Mouse (Mus musculus): ENCODE results near the gene Paqr3. TPM values are rescaled to one million over a fixed set of nuclear protein-coding genes. Genes with fewer than 3 reads are reported as not detected.

Gene Paqr3
- total and polyA plus RNA-seq, 2 experiments from 2014 or later: 10.6 to 32.3 TPM

DNA sequence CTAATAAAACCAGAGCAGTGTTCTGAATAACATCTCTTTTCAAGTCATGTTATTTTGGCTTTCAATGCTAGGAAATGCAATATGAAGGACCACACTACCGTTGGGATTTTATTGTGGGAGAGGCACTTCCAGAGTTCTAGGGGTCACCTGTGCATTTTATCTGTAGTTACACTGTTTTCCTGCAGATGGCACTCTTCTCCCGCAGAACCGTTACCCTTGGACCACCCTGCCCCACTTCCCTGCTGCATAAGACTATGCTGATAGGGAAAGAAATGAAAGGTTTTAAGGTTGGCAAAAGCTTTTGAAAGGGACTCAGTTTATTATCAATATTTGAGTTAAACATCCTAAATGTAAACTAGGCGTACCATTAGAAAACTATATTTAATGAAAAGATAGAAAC lies 14.6 kb upstream of the Paqr3 start:
- no peak overlapping the region for H3K9ac ChIP-seq
- H3K4me3 ChIP-seq (ENCODE audit: low read depth, low read length): no peak overlapping the region
- no peak overlapping the region for H3K4me2 ChIP-seq (ENCODE audit: low read depth)
- 18% methylated on average over 4 of the region's 4 CpGs for WGBS
- no peaks in the 10 kb centered on the region for H3K4me1 ChIP-seq (ENCODE audit: insufficient read depth)
- ATAC-seq (peak; percentile 75), DNase-seq (peak; percentile 83)
- no peak overlapping the region for H3K27ac ChIP-seq (ENCODE audit: low read depth, low read length)
- H3K36me3 ChIP-seq (ENCODE audit: insufficient read depth): no peaks in the 10 kb centered on the region
- no peaks in the 10 kb centered on the region for H3K27me3 ChIP-seq (ENCODE audit: insufficient read depth, low read length)
- peak; percentile 89 for TF ChIP-seq CTCF (IDR thresholded peaks at IDR 0.05; ENCODE audit: low read depth)
- no peaks in the 10 kb centered on the region for H3K9me3 ChIP-seq (ENCODE audit: low read length)

DNA sequence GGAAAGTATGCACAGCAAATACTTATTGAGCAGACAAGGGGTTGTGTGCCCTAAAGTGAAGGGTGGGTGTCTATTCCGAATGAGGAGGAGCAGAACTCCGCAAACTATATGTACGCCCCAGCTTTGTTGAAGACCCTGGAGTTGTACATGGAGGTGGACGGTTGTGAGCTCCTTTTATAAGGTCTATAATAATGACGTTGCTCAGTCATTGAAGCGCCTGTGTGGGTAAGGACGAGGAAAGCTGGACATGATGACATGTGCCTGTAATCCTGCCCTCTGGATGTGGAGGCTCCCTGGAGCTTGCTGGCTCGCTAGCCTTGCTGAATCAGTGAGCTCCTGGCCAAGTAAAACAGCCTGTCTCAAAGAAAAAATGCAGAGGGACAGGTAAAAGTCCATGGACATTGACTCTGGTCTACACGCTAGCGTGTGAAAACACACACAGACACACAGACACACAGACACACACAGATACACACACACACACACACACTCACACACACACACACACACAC lies 14.1 kb upstream of the Paqr3 start:
- ATAC-seq (no peak; the same call in 1 of the 2 replicates), DNase-seq (no peak)
- Histone ChIP-seq H3K4me1 (ENCODE audit: insufficient read depth) (no peaks in the 10 kb centered on the region), H3K4me3 (ENCODE audit: low read depth, low read length) (no peak overlapping the region), H3K9me3 (ENCODE audit: low read length) (no peaks in the 10 kb centered on the region), H3K4me2 (ENCODE audit: low read depth) (no peak overlapping the region), H3K27ac (ENCODE audit: low read depth, low read length) (no peak overlapping the region), H3K27me3 (ENCODE audit: insufficient read depth, low read length) (no peaks in the 10 kb centered on the region), H3K9ac (no peak overlapping the region), H3K36me3 (ENCODE audit: insufficient read depth) (no peaks in the 10 kb centered on the region)
- WGBS: 73% methylated on average over 10 of the region's 10 CpGs
- TF ChIP-seq CTCF (IDR thresholded peaks at IDR 0.05; ENCODE audit: low read depth): no peak

DNA sequence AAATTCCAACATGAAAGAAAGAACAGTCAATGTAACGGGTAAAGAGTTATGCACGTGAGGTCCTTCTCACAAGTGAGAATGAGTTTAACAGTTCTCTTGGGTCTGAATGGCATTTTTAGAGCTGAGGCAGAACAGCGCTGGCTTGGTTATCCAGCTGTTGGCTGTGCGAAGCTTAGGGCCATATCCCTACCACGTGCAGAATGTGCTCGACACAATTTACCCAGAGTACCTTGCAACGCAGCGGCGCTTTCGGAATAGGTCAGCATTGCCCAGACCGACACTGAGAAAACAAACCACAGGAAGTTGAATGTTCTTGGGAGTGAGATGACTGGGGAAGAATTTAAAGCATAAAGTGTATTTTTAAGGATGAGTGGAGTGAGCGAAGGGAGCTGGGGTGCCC lies 13.6 kb upstream of the Paqr3 start:
- no peaks in the 10 kb centered on the region for H3K36me3 ChIP-seq (ENCODE audit: insufficient read depth)
- DNase-seq (no peak), ATAC-seq (no peak)
- no peaks in the 10 kb centered on the region for H3K9me3 ChIP-seq (ENCODE audit: low read length)
- no peak overlapping the region for H3K9ac ChIP-seq
- no peak overlapping the region for H3K4me2 ChIP-seq (ENCODE audit: low read depth)
- no peak overlapping the region for H3K4me3 ChIP-seq (ENCODE audit: low read depth, low read length)
- WGBS: 88% methylated on average over 12 of the region's 12 CpGs
- no peaks in the 10 kb centered on the region for H3K27me3 ChIP-seq (ENCODE audit: insufficient read depth, low read length)
- H3K27ac ChIP-seq (ENCODE audit: low read depth, low read length): no peak overlapping the region
- H3K4me1 ChIP-seq (ENCODE audit: insufficient read depth): no peaks in the 10 kb centered on the region
- TF ChIP-seq CTCF (IDR thresholded peaks at IDR 0.05; ENCODE audit: low read depth): no peak

DNA sequence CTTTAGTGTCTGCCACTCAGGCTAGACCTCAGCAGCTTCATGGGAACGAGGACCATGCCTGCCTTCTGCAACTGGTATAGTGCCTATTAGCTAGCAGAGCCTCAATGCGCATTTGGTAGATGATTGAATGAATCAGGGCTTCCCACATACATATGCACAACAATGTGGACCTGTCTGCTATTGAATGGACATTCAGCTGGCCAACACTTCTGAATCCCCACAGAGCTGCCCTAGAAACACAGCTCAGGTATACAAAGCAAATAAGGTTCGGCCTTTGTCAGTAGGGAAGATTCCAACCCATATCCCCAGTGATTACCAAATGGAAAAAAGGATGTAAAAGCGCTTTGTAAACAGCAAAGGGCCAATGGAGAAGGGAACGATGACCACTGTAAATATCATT lies 699 bp downstream of the Paqr3 start:
- no peaks in the 10 kb centered on the region for H3K9me3 ChIP-seq (ENCODE audit: low read length)
- H3K4me1 ChIP-seq (ENCODE audit: insufficient read depth): peaks cover 21% of the 10 kb centered on the region
- peak overlapping the region; percentile 66; the same call in 1 of the 2 replicates for H3K27ac ChIP-seq (ENCODE audit: low read depth, low read length)
- no peaks in the 10 kb centered on the region for H3K27me3 ChIP-seq (ENCODE audit: insufficient read depth, low read length)
- H3K36me3 ChIP-seq (ENCODE audit: insufficient read depth): peaks cover 10% of the 10 kb centered on the region
- WGBS: 7% methylated on average over 5 of the region's 5 CpGs
- H3K4me3 ChIP-seq (ENCODE audit: low read depth, low read length): peak overlapping the region; percentile 78
- no peak for TF ChIP-seq CTCF (IDR thresholded peaks at IDR 0.05; ENCODE audit: low read depth)
- DNase-seq (peak; percentile 54), ATAC-seq (no peak)
- peak overlapping the region; percentile 73 for H3K9ac ChIP-seq
- peak overlapping the region; percentile 59 for H3K4me2 ChIP-seq (ENCODE audit: low read depth)

DNA sequence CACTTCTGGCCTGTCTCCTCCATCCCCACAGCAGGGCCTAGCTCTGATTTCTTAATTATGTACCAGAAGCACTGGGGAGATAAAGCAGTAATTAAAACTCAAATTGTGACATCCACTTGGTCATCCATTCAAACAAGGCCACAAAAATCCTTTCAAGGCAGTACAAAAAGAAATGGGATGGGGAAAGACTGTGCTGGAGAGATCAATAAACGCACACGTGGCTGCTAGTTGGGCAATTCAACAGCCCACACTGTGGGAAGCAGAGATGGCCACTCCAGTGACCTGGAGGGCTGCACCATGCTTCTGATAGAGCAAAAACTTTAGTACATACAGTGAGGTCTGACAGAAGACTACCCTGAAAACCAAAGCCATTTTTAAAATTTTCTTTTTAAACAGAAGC lies 1.3 kb downstream of the Paqr3 start:
- no peak for TF ChIP-seq CTCF (IDR thresholded peaks at IDR 0.05; ENCODE audit: low read depth)
- peak overlapping the region; percentile 73 for H3K9ac ChIP-seq
- peaks cover 13% of the 10 kb centered on the region for H3K36me3 ChIP-seq (ENCODE audit: insufficient read depth)
- H3K27ac ChIP-seq (ENCODE audit: low read depth, low read length): no peak overlapping the region
- H3K4me3 ChIP-seq (ENCODE audit: low read depth, low read length): peak overlapping the region; percentile 78
- no peak for DNase-seq
- ATAC-seq: no peak
- no peaks in the 10 kb centered on the region for H3K27me3 ChIP-seq (ENCODE audit: insufficient read depth, low read length)
- WGBS: 23% methylated on average over 2 of the region's 2 CpGs
- H3K4me2 ChIP-seq (ENCODE audit: low read depth): peak overlapping the region; percentile 59
- H3K4me1 ChIP-seq (ENCODE audit: insufficient read depth): peaks cover 21% of the 10 kb centered on the region
- H3K9me3 ChIP-seq (ENCODE audit: low read length): no peaks in the 10 kb centered on the region

DNA sequence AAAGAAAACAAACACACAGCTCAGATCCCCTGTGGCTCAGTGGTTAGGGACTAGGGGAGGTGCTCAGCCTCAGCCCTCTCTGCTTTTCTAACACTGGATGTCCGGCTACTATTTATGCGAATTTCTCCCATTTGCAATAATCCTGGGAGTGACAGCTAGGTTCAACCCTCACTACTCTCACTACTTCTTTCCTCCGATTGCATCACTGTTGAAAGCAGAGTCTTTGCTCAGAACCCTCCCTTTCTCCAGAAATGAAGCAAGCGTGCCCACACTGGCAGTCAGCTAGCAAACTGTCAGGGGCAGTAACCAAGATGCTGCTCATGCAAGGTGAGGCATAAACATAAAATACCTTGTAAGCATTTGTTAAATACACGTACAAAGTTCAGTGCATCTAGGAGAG lies 3.1 kb downstream of the Paqr3 start:
- Histone ChIP-seq H3K4me3 (ENCODE audit: low read depth, low read length) (no peak overlapping the region), H3K9ac (no peak overlapping the region), H3K36me3 (ENCODE audit: insufficient read depth) (peaks cover 18% of the 10 kb centered on the region), H3K27me3 (ENCODE audit: insufficient read depth, low read length) (no peaks in the 10 kb centered on the region), H3K27ac (ENCODE audit: low read depth, low read length) (no peak overlapping the region), H3K9me3 (ENCODE audit: low read length) (no peaks in the 10 kb centered on the region), H3K4me2 (ENCODE audit: low read depth) (0 out of 2 replicates have a peak overlapping the region, but pooled peaks have one; percentile 10), H3K4me1 (ENCODE audit: insufficient read depth) (peaks cover 21% of the 10 kb centered on the region)
- DNase-seq (no peak), ATAC-seq (no peak)
- no peak for TF ChIP-seq CTCF (IDR thresholded peaks at IDR 0.05; ENCODE audit: low read depth)
- WGBS: 85% methylated on average over 5 of the region's 5 CpGs

DNA sequence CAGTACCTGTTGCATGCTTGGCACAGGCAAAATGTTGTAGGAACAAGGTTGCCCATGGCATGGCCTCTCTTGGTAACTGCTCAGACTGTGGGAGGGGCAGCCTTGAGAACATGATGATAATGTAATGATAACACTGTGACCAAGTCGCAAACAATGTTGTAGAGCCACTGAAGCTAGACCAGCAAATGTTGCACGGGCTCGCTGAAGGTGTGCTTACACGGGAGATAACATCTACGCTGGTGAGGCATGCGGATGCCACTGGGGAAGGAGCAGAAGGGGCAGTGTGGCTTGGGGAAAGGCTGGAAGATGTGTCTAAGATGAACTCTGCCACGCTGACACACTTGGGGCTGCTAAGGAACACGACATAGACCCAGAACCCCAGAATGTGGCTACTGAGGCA lies 11.4 kb downstream of the Paqr3 start:
- 93% methylated on average over 8 of the region's 8 CpGs for WGBS
- TF ChIP-seq CTCF (IDR thresholded peaks at IDR 0.05; ENCODE audit: low read depth): no peak
- no peaks in the 10 kb centered on the region for H3K27me3 ChIP-seq (ENCODE audit: insufficient read depth, low read length)
- no peak overlapping the region for H3K4me3 ChIP-seq (ENCODE audit: low read depth, low read length)
- DNase-seq (no peak), ATAC-seq (no peak)
- H3K9me3 ChIP-seq (ENCODE audit: low read length): no peaks in the 10 kb centered on the region
- H3K9ac ChIP-seq: no peak overlapping the region
- H3K27ac ChIP-seq (ENCODE audit: low read depth, low read length): no peak overlapping the region
- no peak overlapping the region for H3K4me2 ChIP-seq (ENCODE audit: low read depth)
- H3K4me1 ChIP-seq (ENCODE audit: insufficient read depth): no peaks in the 10 kb centered on the region
- peaks cover 40% of the 10 kb centered on the region for H3K36me3 ChIP-seq (ENCODE audit: insufficient read depth)

All from forebrain, postnatal 0 days (tissue).